Mouse (Mus musculus): ENCODE results near the gene Trub1.

Gene Trub1

GRCm38 (mm10) chr19:57473301-57473700, 20.6 kb downstream of the Trub1 start:
- POLR2A ChIA-PET, result interaction anchor here in 2 of 4 experiments (0.5 to 1.3 kb wide), 5 partner anchors 95 to 970 kb away, joined by 3 to 5 read pairs (median 3); no protein-coding TSS in a partner anchor

GRCm38 (mm10) chr19:57475298-57475697, 22.6 kb downstream of the Trub1 start:
- ChIA-PET CTCF (interaction anchor here in 1 of 4 experiments (0.7 kb wide), 1 partner anchor 325 kb away, joined by 6 read pairs; no protein-coding TSS in a partner anchor), POLR2A (interaction anchor here in 1 of 4 experiments (0.7 kb wide), 2 partner anchors 74 to 374 kb away, joined by 3 to 6 read pairs; no protein-coding TSS in a partner anchor)

More at GRCm38 (mm10) chr19:57473301-57473700, 20.6 kb downstream of the Trub1 start:
- CTCF ChIA-PET, result interaction anchor here in 2 of 4 experiments (0.6 to 1.4 kb wide), 2 partner anchors 17 to 58 kb away, joined by 3 to 4 read pairs; no protein-coding TSS in a partner anchor

- ChIA-PET CTCF (no interaction called here), POLR2A (no interaction called here)
These were observed 24.6 kb downstream of the Trub1 start for GRCm38 (mm10) chr19:57477310-57477709.

- POLR2A ChIA-PET, result interaction anchor here in 3 of 4 experiments (0.6 to 1.7 kb wide), 3 partner anchors 74 to 115 kb away, joined by 3 to 4 read pairs (median 3); no protein-coding TSS in a partner anchor
- CTCF ChIA-PET, result interaction anchor here in 2 of 4 experiments (0.9 to 1.6 kb wide), 2 partner anchors 16 to 53 kb away, joined by 3 read pairs; no protein-coding TSS in a partner anchor
These were observed 25.3 kb downstream of the Trub1 start for GRCm38 (mm10) chr19:57478056-57478455.

GRCm38 (mm10) chr19:57479886-57480655, 27.4 kb downstream of the Trub1 start:
- ChIA-PET CTCF (interaction anchor here in 2 of 4 experiments (0.6 kb wide), 3 partner anchors 23 to 336 kb away, joined by 3 to 5 read pairs (median 3); no protein-coding TSS in a partner anchor), POLR2A (interaction anchor here in 1 of 4 experiments (1.2 to 1.4 kb wide), 2 partner anchors 11 to 14 kb away, joined by 3 to 7 read pairs; no protein-coding TSS in a partner anchor)

GRCm38 (mm10) chr19:57481743-57482259, 29.1 kb downstream of the Trub1 start:
- POLR2A ChIA-PET, result interaction anchor here in 2 of 4 experiments (0.6 to 0.8 kb wide), 2 partner anchors 109 to 588 kb away, joined by 3 read pairs; no protein-coding TSS in a partner anchor
- CTCF ChIA-PET, result interaction anchor here in 3 of 4 experiments (0.6 to 1.3 kb wide), 4 partner anchors 11 to 162 kb away, joined by 3 to 6 read pairs (median 4); no protein-coding TSS in a partner anchor

- ChIA-PET CTCF (no interaction called here), POLR2A (no interaction called here)
These were observed 30.1 kb downstream of the Trub1 start for GRCm38 (mm10) chr19:57482815-57483214.

GRCm38 (mm10) chr19:57487051-57487658, 34.4 kb downstream of the Trub1 start:
- ChIA-PET POLR2A (interaction anchor here in 2 of 4 experiments (0.6 to 0.7 kb wide), 2 partner anchors 115 to 424 kb away, joined by 3 read pairs; no protein-coding TSS in a partner anchor), CTCF (interaction anchor here in 2 of 4 experiments (0.5 to 0.6 kb wide), 2 partner anchors 83 to 146 kb away, joined by 3 to 18 read pairs; no protein-coding TSS in a partner anchor)

- CTCF ChIA-PET, result interaction anchor here in 1 of 4 experiments (0.7 kb wide), 1 partner anchor 13 kb away, joined by 3 read pairs; no protein-coding TSS in a partner anchor
These were observed 36.8 kb downstream of the Trub1 start for GRCm38 (mm10) chr19:57489527-57489926.

GRCm38 (mm10) chr19:57491030-57491429, 38.3 kb downstream of the Trub1 start:
- CTCF ChIA-PET, result no interaction called here
- POLR2A ChIA-PET, result interaction anchor here in 1 of 4 experiments (0.5 kb wide), 1 partner anchor 72 kb away, joined by 6 read pairs; no protein-coding TSS in a partner anchor

More at GRCm38 (mm10) chr19:57489527-57489926, 36.8 kb downstream of the Trub1 start:
- POLR2A ChIA-PET, result interaction anchor here in 2 of 4 experiments (0.6 to 1.2 kb wide), 2 partner anchors 21 to 120 kb away, joined by 3 to 4 read pairs; no protein-coding TSS in a partner anchor

GRCm38 (mm10) chr19:57494020-57494419, 41.3 kb downstream of the Trub1 start:
- CTCF ChIA-PET, result interaction anchor here in 2 of 4 experiments (0.5 to 0.9 kb wide), 2 partner anchors 90 to 119 kb away, joined by 3 to 13 read pairs; no protein-coding TSS in a partner anchor
- POLR2A ChIA-PET, result interaction anchor here in 3 of 4 experiments (0.7 to 1.7 kb wide), 7 partner anchors 9 to 252 kb away, joined by 3 to 7 read pairs (median 3); no protein-coding TSS in a partner anchor

- ChIA-PET CTCF (interaction anchor here in 1 of 4 experiments (0.6 kb wide), 1 partner anchor 129 kb away, joined by 3 read pairs; no protein-coding TSS in a partner anchor), POLR2A (interaction anchor here in 2 of 4 experiments (0.7 to 1.1 kb wide), 2 partner anchors 14 to 400 kb away, joined by 3 read pairs; no protein-coding TSS in a partner anchor)
These were observed 45.5 kb downstream of the Trub1 start for GRCm38 (mm10) chr19:57498110-57498743.

- POLR2A ChIA-PET, result no interaction called here
- CTCF ChIA-PET, result no interaction called here
These were observed 46.2 kb downstream of the Trub1 start for GRCm38 (mm10) chr19:57498884-57499410.

GRCm38 (mm10) chr19:57500254-57500653, 47.5 kb downstream of the Trub1 start:
- CTCF ChIA-PET, result no interaction called here
- POLR2A ChIA-PET, result no interaction called here

- CTCF ChIA-PET, result interaction anchor here in 1 of 4 experiments (0.6 to 1.1 kb wide), 2 partner anchors 14 to 21 kb away, joined by 3 read pairs; no protein-coding TSS in a partner anchor
- POLR2A ChIA-PET, result interaction anchor here in 1 of 4 experiments (0.8 kb wide), 1 partner anchor 9 kb away, joined by 3 read pairs; no protein-coding TSS in a partner anchor
These were observed 50.4 kb downstream of the Trub1 start for GRCm38 (mm10) chr19:57503144-57503543.

GRCm38 (mm10) chr19:57505048-57505932, 52.6 kb downstream of the Trub1 start:
- CTCF ChIA-PET, result no interaction called here
- POLR2A ChIA-PET, result interaction anchor here in 2 of 4 experiments (0.6 to 1.0 kb wide), 3 partner anchors 11 to 374 kb away, joined by 3 read pairs; no protein-coding TSS in a partner anchor

GRCm38 (mm10) chr19:57506591-57506990, 53.9 kb downstream of the Trub1 start:
- POLR2A ChIA-PET, result no interaction called here
- CTCF ChIA-PET, result interaction anchor here in 1 of 4 experiments (1.5 kb wide), 1 partner anchor 102 kb away, joined by 5 read pairs; no protein-coding TSS in a partner anchor
